ENCODE assay signal across 7 mouse cellular contexts in genomic region chr12:87299657-87300440, GRCm38 (mm10). TPM values are rescaled to one million over a fixed set of nuclear protein-coding genes. Genes with fewer than 3 reads are reported as not detected.
DNase-seq lines count a peak whose midpoint lies in the region; ATAC-seq and TF ChIP-seq lines count a peak whose summit lies in the region.

Gene Ism2, minus strand, starts transcription at chr12:87299705.

- TF ChIP-seq RAD21 in CH12.LX (IDR thresholded peaks at IDR 0.05; ENCODE audit: low read depth, low read length): no peak

- H3K27me3 ChIP-seq in CH12.LX (replicated peaks): peaks cover 16% of the 10 kb centered on the region
- H3K27me3 ChIP-seq in embryonic facial prominence, embryonic 10.5 days (replicated peaks; ENCODE audit: low read depth, poor library complexity, severe bottlenecking): peaks cover 42% of the 10 kb centered on the region
- peaks cover 12% of the 10 kb centered on the region for H3K27me3 ChIP-seq in limb, embryonic 11.5 days (ENCODE audit: control insufficient read depth, insufficient read depth, low read length)
- peaks cover 43% of the 10 kb centered on the region for H3K27me3 ChIP-seq in midbrain, embryonic 10.5 days (ENCODE audit: low read depth, poor library complexity, severe bottlenecking)

- 0 out of 2 replicates have a peak, but pooled peaks have one; percentile 14 for TF ChIP-seq POLR2A in CH12.LX (IDR thresholded peaks at IDR 0.05; ENCODE audit: low read depth, low read length)

- peak within 1 kb of the TSS; percentile 37 for H3K9ac ChIP-seq in CH12.LX (ENCODE audit: insufficient read depth, low read depth)
- H3K9ac ChIP-seq in limb, embryonic 11.5 days (ENCODE audit: low read length): peak within 1 kb of the TSS; percentile 71

- no peaks in the 10 kb centered on the region for H3K36me3 ChIP-seq in CH12.LX (replicated peaks in 1 of 2; ENCODE audit: control insufficient read depth in 1 of 2, insufficient read depth in 1 of 2, low read length in 1 of 2)
- H3K36me3 ChIP-seq in embryonic facial prominence, embryonic 10.5 days (replicated peaks): no peaks in the 10 kb centered on the region
- H3K36me3 ChIP-seq in limb, embryonic 11.5 days (ENCODE audit: control insufficient read depth, insufficient read depth, low read length): no peaks in the 10 kb centered on the region
- no peaks in the 10 kb centered on the region for H3K36me3 ChIP-seq in midbrain, embryonic 10.5 days

- H3K4me2 ChIP-seq in CH12.LX (ENCODE audit: insufficient read depth, low read depth, poor library complexity, severe bottlenecking): peak within 1 kb of the TSS; percentile 68
- H3K4me2 ChIP-seq in limb, embryonic 11.5 days (ENCODE audit: low read depth, severe bottlenecking): peak within 1 kb of the TSS; percentile 96

- no peak within 1 kb of the TSS for H3K27ac ChIP-seq in CH12.LX (ENCODE audit: insufficient read depth, low read depth)
- peak within 1 kb of the TSS; percentile 84 for H3K27ac ChIP-seq in embryonic facial prominence, embryonic 10.5 days (replicated peaks)
- no peak within 1 kb of the TSS for H3K27ac ChIP-seq in limb, embryonic 11.5 days (replicated peaks; ENCODE audit: low read depth, low read length)
- H3K27ac ChIP-seq in midbrain, embryonic 10.5 days (replicated peaks): peak within 1 kb of the TSS; percentile 83

- ATAC-seq in limb, embryonic 11.5 days (ENCODE audit: insufficient number of reproducible peaks, low FRiP score, low TSS enrichment, low read depth): peak; percentile 53; the same call in 1 of the 2 replicates

- in situ Hi-C loops in CH12.LX (cut with MboI; ENCODE audit: low pct_ligation_motif_present, low pct_unique_long_range_greater_than_20kb, low sequenced_read_pairs): no loop called here

- no peak for TF ChIP-seq CTCF in CH12.LX (conservative IDR thresholded peaks at IDR 0.05 in 1 of 2, IDR thresholded peaks at IDR 0.05 in 1 of 2; ENCODE audit: low read depth in 2 of 2, low read length in 2 of 2)

- peak; percentile 14 to 24 for DNase-seq in B cell, adult 2 months
- no peak for DNase-seq in CH12.LX (ENCODE audit: extremely low read depth)
- DNase-seq in embryonic facial prominence, embryonic 10.5 days (ENCODE audit: low spot score): peak; percentile 71
- peak; percentile 27 to 61 for DNase-seq in heart, postnatal 14 days
- peak; percentile 68 for DNase-seq in limb, embryonic 11.5 days (ENCODE audit: low spot score)
- DNase-seq in midbrain, embryonic 10.5 days (ENCODE audit: low spot score): peak; percentile 61
- DNase-seq in testis, postnatal 10 days (ENCODE audit: low spot score): peak; percentile 65

- TF ChIP-seq EP300 in CH12.LX (IDR thresholded peaks at IDR 0.05; ENCODE audit: low read length): no peak

- under 1% methylated on average over 86 of the region's 86 CpGs for WGBS in embryonic facial prominence, embryonic 10.5 days
- WGBS in limb, embryonic 11.5 days: under 1% methylated on average over 86 of the region's 86 CpGs
- under 1% methylated on average over 86 of the region's 86 CpGs for WGBS in midbrain, embryonic 10.5 days

- H3K4me3 ChIP-seq in CH12.LX (replicated peaks in 1 of 3; ENCODE audit: low read depth in 2 of 3, low read length in 2 of 3, poor library complexity in 1 of 3): peak within 1 kb of the TSS; percentile 40 to 67 (median 54)
- H3K4me3 ChIP-seq in embryonic facial prominence, embryonic 10.5 days: peak within 1 kb of the TSS; percentile 82
- peak within 1 kb of the TSS; percentile 66 for H3K4me3 ChIP-seq in limb, embryonic 11.5 days (ENCODE audit: low read depth, low read length)
- peak within 1 kb of the TSS; percentile 83 for H3K4me3 ChIP-seq in midbrain, embryonic 10.5 days

- intact Hi-C loops in heart, postnatal 14 days (cut with DNase I): no loop called here

- H3K9me3 ChIP-seq in CH12.LX (replicated peaks; ENCODE audit: low read length): peaks cover 8% of the 10 kb centered on the region
- no peaks in the 10 kb centered on the region for H3K9me3 ChIP-seq in embryonic facial prominence, embryonic 10.5 days
- no peaks in the 10 kb centered on the region for H3K9me3 ChIP-seq in limb, embryonic 11.5 days (ENCODE audit: control insufficient read depth, low read length)
- H3K9me3 ChIP-seq in midbrain, embryonic 10.5 days (replicated peaks): no peaks in the 10 kb centered on the region

- dilution Hi-C loops in CH12.LX (cut with MboI; ENCODE audit: extremely low pct_ligation_motif_present, extremely low pct_unique_long_range_greater_than_20kb, low sequenced_read_pairs): no loop called here

- H3K4me1 ChIP-seq in CH12.LX (ENCODE audit: control insufficient read depth in 1 of 2, insufficient read depth in 2 of 2): peaks cover 2 to 3% of the 10 kb centered on the region in 2 experiments; a peak in 3 of 4 replicates
- peaks cover 23% of the 10 kb centered on the region for H3K4me1 ChIP-seq in embryonic facial prominence, embryonic 10.5 days
- H3K4me1 ChIP-seq in limb, embryonic 11.5 days (ENCODE audit: control insufficient read depth, insufficient read depth, low read length): no peaks in the 10 kb centered on the region
- peaks cover 18% of the 10 kb centered on the region for H3K4me1 ChIP-seq in midbrain, embryonic 10.5 days

- no peaks in the 10 kb centered on the region for H3K79me2 ChIP-seq in CH12.LX (replicated peaks; ENCODE audit: control insufficient read depth, extremely low read depth, insufficient read depth, poor library complexity, severe bottlenecking)

TF ChIP-seq in CH12.LX, 34 proteins besides CTCF, POLR2A, EP300 and RAD21:
- TF ChIP-seq CHD2 (IDR thresholded peaks at IDR 0.05; ENCODE audit: low read length): 0 out of 2 replicates have a peak, but pooled peaks have one; percentile 25
- peak; percentile 66 for TF ChIP-seq NRF1 (IDR thresholded peaks at IDR 0.05; ENCODE audit: low read depth, low read length)
- TF ChIP-seq TCF12 (IDR thresholded peaks at IDR 0.05; ENCODE audit: low read depth, low read length): no peak
- peak; percentile 49; the same call in 1 of the 2 replicates for TF ChIP-seq UBTF (IDR thresholded peaks at IDR 0.05; ENCODE audit: low read depth, low read length)

RNA-seq across cellular contexts. Expression of gene Ism2, which starts in this region (rescaled TPM):
- 0.08 TPM in 2 replicates for total RNA-seq in CH12.LX (2012; rRNA removed)
- not detected in 2 replicates for total RNA-seq in CH12.LX (2014; rRNA removed)
- polyA plus RNA-seq in CH12.LX (2012; ENCODE audit: insufficient read length, low read depth): 0.16 TPM in 1 of 2 replicates, not detected in the other
- polyA plus RNA-seq in embryonic facial prominence, embryonic 10.5 days (2016; fragmentation: Nextera tagmentation; extraction: Ambion mirVana): 1.00 and 1.3 TPM in 2 replicates
- total RNA-seq in heart, postnatal 14 days (2021): under 1 TPM in 1 of 2 experiments, not detected in 1; 0.15 TPM
- polyA plus RNA-seq in limb, embryonic 11.5 days (2014; fragmentation: Nextera tagmentation; extraction: Ambion mirVana): 1.1 and 1.6 TPM in 2 replicates
- 0.99 and 1.4 TPM in 2 replicates for polyA plus RNA-seq in midbrain, embryonic 10.5 days (2016; fragmentation: Nextera tagmentation; extraction: Ambion mirVana)

Comparison
In these comparisons a context has a peak if more than half of its experiments do, and no peak if none do; other contexts are left out.
1. Peak in DNase-seq in heart, postnatal 14 days; RNA of the gene not detected or under 1 TPM.
2. H3K27ac ChIP-seq: peak in embryonic facial prominence, embryonic 10.5 days (single experiment) and midbrain, embryonic 10.5 days (single experiment); none in CH12.LX (single experiment) and limb, embryonic 11.5 days (single experiment).
3. Peak in every context shown above with its lines, with median percentiles within 50 percentile points of each other: H3K4me3 ChIP-seq.